Mouse (Mus musculus) urinary bladder, postnatal 36 days (tissue): Measurements from ENCODE around the gene Adcy4.

ENCODE experiments used
- DNase-seq, 2 experiments: peaks; one replicate each; pipeline ENCODE4 v3.0.0; 2022; ENCODE audit warnings: low spot score in 2 of 2, mixed read lengths in 1 of 2

Gene Adcy4

GRCm38 (mm10) chr14:55720666-55721065, 63.2 kb downstream of the Adcy4 start:
- no peak for DNase-seq

GRCm38 (mm10) chr14:55719737-55720136, 64.2 kb downstream of the Adcy4 start:
- no peak for DNase-seq
